Mouse (Mus musculus) B cell, adult (primary cell): ENCODE results near the gene Prkg1. TPM values are rescaled to one million over a fixed set of nuclear protein-coding genes. Genes with fewer than 3 reads are reported as not detected.

Experiments used
- total RNA-seq: library from RNA; stranded (reverse); gene quantifications from 4 replicates; pipeline ENCODE4 v1.2.4, GENCODE M21; 2023; ENCODE audit not compliant: inconsistent age

Gene Prkg1
- total RNA-seq: not detected in 4 replicates

DNA sequence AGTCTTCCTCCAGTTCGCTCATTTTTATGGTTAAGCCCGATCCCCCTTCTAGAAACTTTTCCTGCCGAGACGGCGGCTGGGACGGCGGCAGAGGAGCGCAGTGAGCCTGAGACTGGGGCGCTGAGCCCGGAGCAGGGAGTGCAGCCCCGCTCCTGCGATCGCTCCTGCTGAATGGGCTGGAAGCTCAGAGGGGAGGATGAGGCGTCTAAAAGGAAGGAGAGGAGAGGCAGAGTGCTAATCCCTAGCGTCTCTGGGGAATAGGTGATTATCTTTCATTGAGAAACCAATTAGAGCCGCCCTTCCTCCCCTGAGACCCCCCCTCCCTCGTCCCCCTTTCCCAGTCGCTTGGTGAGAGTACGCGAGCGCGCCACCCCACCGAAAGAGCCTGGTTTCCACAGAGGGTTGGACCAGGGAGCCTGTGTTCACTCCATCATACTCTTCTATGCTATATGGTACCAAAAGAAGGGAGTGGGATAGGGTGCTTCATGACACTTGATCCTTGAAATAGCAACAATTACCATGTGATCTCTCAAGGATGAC lies at the start of gene Prkg1:
TSS of gene Prkg1 (minus strand) at position 233 of the 540 bp plus-strand sequence.

DNA sequence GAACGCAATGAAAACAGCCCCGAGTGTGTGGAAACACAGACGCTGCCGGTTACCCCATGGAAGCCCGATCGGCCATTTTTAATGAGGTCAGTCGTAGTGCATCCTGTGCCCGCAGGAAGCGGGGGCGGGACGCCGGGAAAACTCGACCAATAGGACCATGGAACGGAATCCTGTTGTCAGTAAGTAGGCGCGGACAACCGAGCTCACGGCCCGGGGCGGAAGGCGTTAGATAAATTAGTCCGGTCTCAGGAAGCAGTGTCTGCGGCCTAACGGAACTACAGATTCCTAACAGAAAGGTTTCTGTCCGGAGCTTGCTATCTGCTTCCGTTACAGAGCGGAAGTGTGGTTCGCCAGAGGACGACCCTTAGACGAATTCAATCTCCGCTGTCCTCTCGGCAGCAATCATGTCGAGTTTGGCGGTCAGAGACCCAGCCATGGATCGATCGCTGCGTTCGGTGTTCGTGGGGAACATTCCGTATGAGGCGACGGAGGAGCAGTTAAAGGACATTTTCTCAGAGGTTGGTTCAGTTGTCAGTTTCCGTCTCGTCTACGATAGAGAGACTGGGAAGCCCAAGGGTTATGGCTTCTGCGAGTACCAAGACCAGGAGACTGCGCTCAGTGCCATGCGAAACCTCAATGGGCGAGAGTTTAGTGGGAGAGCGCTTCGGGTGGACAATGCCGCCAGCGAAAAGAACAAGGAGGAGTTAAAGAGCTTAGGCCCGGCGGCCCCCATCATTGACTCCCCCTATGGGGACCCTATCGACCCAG lies 682.0 kb downstream of the Prkg1 start, which contains the start of gene Cstf2t:
TSS of gene Cstf2t (plus strand) at position 176 of the 768 bp plus-strand sequence.

DNA sequence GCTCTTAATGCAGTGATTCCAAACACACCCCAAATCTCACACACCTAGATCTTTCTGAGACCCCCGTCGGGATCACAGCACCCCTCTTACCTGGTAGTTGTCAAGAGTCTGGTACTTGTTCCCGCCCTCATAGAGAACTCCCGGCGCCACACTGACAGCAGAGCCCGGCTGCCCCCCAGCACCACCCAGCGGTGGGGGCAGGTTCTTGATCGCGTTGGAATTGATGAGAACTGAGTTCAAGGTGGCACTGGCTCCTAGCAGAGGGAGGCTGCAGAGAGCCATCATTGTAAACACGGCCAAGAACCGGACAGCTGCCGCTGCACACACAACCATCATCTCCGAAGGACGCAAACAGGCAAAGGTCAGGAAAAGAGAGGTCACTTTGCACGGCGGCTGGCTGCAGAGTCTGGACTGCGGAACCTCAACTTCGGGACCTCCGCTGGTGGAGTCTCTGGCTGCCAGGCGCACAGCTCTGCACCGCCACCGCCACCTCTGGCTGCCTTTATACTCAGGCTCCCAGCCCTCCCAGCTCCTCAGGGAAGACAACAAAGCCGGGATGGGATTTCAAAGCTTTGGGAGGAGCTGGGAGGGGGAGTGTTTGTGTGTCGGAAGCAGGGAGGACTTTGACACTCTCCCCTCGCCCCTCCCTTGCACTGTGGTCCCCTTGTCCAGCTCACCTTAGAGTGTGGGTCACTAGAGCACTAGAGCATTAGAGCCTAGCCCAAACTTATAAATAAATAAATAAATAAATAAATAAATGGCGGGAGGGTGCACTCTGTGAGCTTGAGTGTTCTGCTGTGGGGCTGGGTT lies 1215.6 kb downstream of the Prkg1 start, which contains the start of gene Dkk1:
TSS of gene Dkk1 (minus strand) at position 622 of the 810 bp plus-strand sequence.

Other genes with a start within 250 kb of the Prkg1 start
- not detected in 4 replicates for gene A1cf, start 103.7 kb upstream of the Prkg1 start, total RNA-seq